Mouse (Mus musculus) lung, adult 2 months (tissue): ENCODE results near the gene Ticam1.

Experiments used
- CTCF ChIP-seq: fragments of 200-500 bp; IDR thresholded peaks from 2 replicates; pipeline ENCODE4 v1.5.1; 2011; ENCODE audit warnings: mild to moderate bottlenecking, low read length, control low read depth; ENCODE audit not compliant: insufficient read depth
- POLR2A ChIP-seq: fragments of 200-500 bp; IDR thresholded peaks from 2 replicates; pipeline ENCODE4 v1.6.1; 2011; ENCODE audit warnings: low read depth, mild to moderate bottlenecking, control low read depth, low read length, borderline replicate concordance; ENCODE audit errors: extremely low read depth

- TF ChIP-seq CTCF (no peak), POLR2A (no peak)
Observed at GRCm38 (mm10) chr17:56279481-56280155, 3.0 kb upstream of the Ticam1 start.
